Mouse (Mus musculus): ENCODE data around the gene Zcchc17. TPM values are rescaled to one million over a fixed set of nuclear protein-coding genes. Genes with fewer than 3 reads are reported as not detected.

Zcchc17 gene
- polyA plus RNA-seq (2017; shearing (Covaris generic)): 34.2 TPM

GRCm38 (mm10) chr4:130359486-130360237 lies at the start of gene Zcchc17, which contains the start of gene Snrnp40:
Gene Zcchc17, minus strand, starts transcription at chr4:130359943.
Gene Snrnp40, plus strand, starts transcription at chr4:130360132.

GRCm38 (mm10) chr4:130308231-130309081 lies 51.3 kb downstream of the Zcchc17 start, which contains the start of the genes Fabp3 and Gm10570:
Gene Fabp3, plus strand, starts transcription at chr4:130308595.
Gene Gm10570, minus strand, starts transcription at chr4:130308674.

GRCm38 (mm10) chr4:130279105-130279504 lies 80.6 kb downstream of the Zcchc17 start, which contains the start of gene Serinc2:
Gene Serinc2, minus strand, starts transcription at chr4:130279205.

Other genes with a start within 250 kb of the Zcchc17 start
- not detected for gene Hcrtr1, start 220.6 kb downstream of the Zcchc17 start, polyA plus RNA-seq (2017; shearing (Covaris generic))
- gene Tinagl1, start 184.8 kb downstream of the Zcchc17 start, polyA plus RNA-seq (2017; shearing (Covaris generic)): not detected
- not detected for gene Gm853, start 137.5 kb downstream of the Zcchc17 start, polyA plus RNA-seq (2017; shearing (Covaris generic))
- gene Serinc2, start 80.7 kb downstream of the Zcchc17 start, polyA plus RNA-seq (2017; shearing (Covaris generic)): not detected
- not detected for gene Fabp3, start 51.3 kb downstream of the Zcchc17 start, polyA plus RNA-seq (2017; shearing (Covaris generic))
- not detected for gene Gm10570, start 51.3 kb downstream of the Zcchc17 start, polyA plus RNA-seq (2017; shearing (Covaris generic))
- gene Snrnp40, start 189 bp upstream of the Zcchc17 start, polyA plus RNA-seq (2017; shearing (Covaris generic)): 77.4 TPM
- not detected for gene Nkain1, start 214.2 kb upstream of the Zcchc17 start, polyA plus RNA-seq (2017; shearing (Covaris generic))